Mouse (Mus musculus) heart, embryonic 13.5 days (tissue): Measurements from ENCODE around the gene Otulin. TPM values are rescaled to one million over a fixed set of nuclear protein-coding genes. Genes with fewer than 3 reads are reported as not detected.

Experiments used
- ATAC-seq: fragments of 200-750 bp; cut with Nextera tagmentation; 2 replicates; pipeline ENCODE4 v1.8.0; 2017; ENCODE audit warnings: moderate TSS enrichment; ENCODE audit not compliant: insufficient number of reproducible peaks, low FRiP score, low TSS enrichment; ENCODE audit errors: extremely low read depth
- H3K27ac ChIP-seq: fragments of 300-500 bp; sonication (generic); replicated peaks from 2 replicates; pipeline ENCODE4 v1.5.1; 2015; ENCODE audit warnings: moderate library complexity, mild to moderate bottlenecking, inconsistent platforms
- H3K27me3 ChIP-seq: fragments of 300-500 bp; sonication (generic); replicated peaks from 2 replicates; pipeline ENCODE4 v1.6.1; 2015; ENCODE audit warnings: mild to moderate bottlenecking, inconsistent platforms
- H3K36me3 ChIP-seq: fragments of 300-500 bp; sonication (generic); 2 replicates; pipeline ENCODE4 v1.6.1; 2015; ENCODE audit warnings: mild to moderate bottlenecking, inconsistent platforms
- H3K4me1 ChIP-seq: fragments of 300-500 bp; sonication (generic); 2 replicates; pipeline ENCODE4 v1.6.1; 2015; ENCODE audit warnings: inconsistent platforms
- H3K4me2 ChIP-seq: fragments of 300-500 bp; sonication (generic); 2 replicates; pipeline ENCODE4 v1.6.1; 2015; ENCODE audit warnings: inconsistent platforms, mild to moderate bottlenecking, moderate library complexity
- H3K4me3 ChIP-seq: fragments of 300-500 bp; sonication (generic); 2 replicates; pipeline ENCODE4 v1.5.1; 2015; ENCODE audit warnings: moderate library complexity, mild to moderate bottlenecking, inconsistent platforms
- H3K9ac ChIP-seq: fragments of 300-500 bp; sonication (generic); 2 replicates; pipeline ENCODE4 v1.6.1; 2015; ENCODE audit warnings: inconsistent platforms, mild to moderate bottlenecking, moderate library complexity
- H3K9me3 ChIP-seq: fragments of 300-500 bp; sonication (generic); 2 replicates; pipeline ENCODE4 v1.6.1; 2016; ENCODE audit warnings: inconsistent platforms
- WGBS: fragments of 180-500 bp; shearing (Covaris S2); methylation state at CpG from one replicate; pipeline ENCODE4 v1.1.7; 2015; ENCODE audit warnings: mixed read lengths; 5-methylcytosine and 5-hydroxymethylcytosine counted together
- polyA plus RNA-seq: library from polyadenylated mRNA; unstranded; fragments of >200 nt; fragmentation: Nextera tagmentation; extraction: Ambion mirVana; gene quantifications from 2 replicates; pipeline ENCODE4 v1.2.1, GENCODE M21; 2015

Gene Otulin
- polyA plus RNA-seq, 1 experiment from 2014 or later: 26.1 TPM

- Histone ChIP-seq H3K4me1 (peaks cover 71% of the 10 kb centered on the region), H3K4me2 (no peak overlapping the region), H3K36me3 (peaks cover 21% of the 10 kb centered on the region), H3K9ac (no peak overlapping the region), H3K4me3 (no peak overlapping the region), H3K27ac (no peak overlapping the region), H3K27me3 (no peaks in the 10 kb centered on the region), H3K9me3 (no peaks in the 10 kb centered on the region)
- 82% methylated on average over 9 of the region's 9 CpGs for WGBS
- ATAC-seq: no peak
Observed at GRCm38 (mm10) chr15:27627794-27628193, 2.7 kb downstream of the Otulin start.

GRCm38 (mm10) chr15:27626314-27626713 lies 4.2 kb downstream of the Otulin start:
- Histone ChIP-seq H3K27ac (peak overlapping the region; percentile 43; the same call in 1 of the 2 replicates), H3K4me3 (no peak overlapping the region), H3K9ac (no peak overlapping the region), H3K27me3 (no peaks in the 10 kb centered on the region), H3K4me1 (peaks cover 73% of the 10 kb centered on the region), H3K4me2 (peak overlapping the region; percentile 19; the same call in 1 of the 2 replicates), H3K36me3 (peaks cover 32% of the 10 kb centered on the region), H3K9me3 (no peaks in the 10 kb centered on the region)
- ATAC-seq: no peak
- 93% methylated on average over 1 of the region's 1 CpGs for WGBS

- Histone ChIP-seq H3K36me3 (peaks cover 36% of the 10 kb centered on the region), H3K9me3 (no peaks in the 10 kb centered on the region), H3K4me2 (peak overlapping the region; percentile 19; the same call in 1 of the 2 replicates), H3K9ac (no peak overlapping the region), H3K27ac (peak overlapping the region; percentile 43), H3K4me3 (no peak overlapping the region), H3K27me3 (no peaks in the 10 kb centered on the region), H3K4me1 (peaks cover 73% of the 10 kb centered on the region)
- no peak for ATAC-seq
- WGBS: 61% methylated on average over 10 of the region's 10 CpGs
Observed at GRCm38 (mm10) chr15:27625890-27626255, 4.6 kb downstream of the Otulin start.

- Histone ChIP-seq H3K9ac (no peak overlapping the region), H3K36me3 (peaks cover 36% of the 10 kb centered on the region), H3K9me3 (no peaks in the 10 kb centered on the region), H3K4me1 (peaks cover 73% of the 10 kb centered on the region), H3K4me3 (no peak overlapping the region), H3K4me2 (peak overlapping the region; percentile 19; the same call in 1 of the 2 replicates), H3K27me3 (no peaks in the 10 kb centered on the region), H3K27ac (peak overlapping the region; percentile 43)
- WGBS: 80% methylated on average over 13 of the region's 13 CpGs
- no peak for ATAC-seq
Observed at GRCm38 (mm10) chr15:27625014-27625889, 5.2 kb downstream of the Otulin start.

- 83% methylated on average over 6 of the region's 6 CpGs for WGBS
- H3K4me3 ChIP-seq: no peak overlapping the region
- no peak for ATAC-seq
- H3K4me1 ChIP-seq: peaks cover 74% of the 10 kb centered on the region
- H3K9me3 ChIP-seq: no peaks in the 10 kb centered on the region
- H3K4me2 ChIP-seq: no peak overlapping the region
- no peak overlapping the region for H3K27ac ChIP-seq
- no peak overlapping the region for H3K9ac ChIP-seq
- H3K36me3 ChIP-seq: peaks cover 47% of the 10 kb centered on the region
- no peaks in the 10 kb centered on the region for H3K27me3 ChIP-seq
Observed at GRCm38 (mm10) chr15:27623286-27623685, 7.2 kb downstream of the Otulin start.

GRCm38 (mm10) chr15:27620475-27621185 lies 9.9 kb downstream of the Otulin start:
- no peak overlapping the region for H3K27ac ChIP-seq
- no peak overlapping the region for H3K4me3 ChIP-seq
- H3K9me3 ChIP-seq: no peaks in the 10 kb centered on the region
- no peak for ATAC-seq
- WGBS: 84% methylated on average over 6 of the region's 6 CpGs
- H3K4me2 ChIP-seq: no peak overlapping the region
- no peaks in the 10 kb centered on the region for H3K27me3 ChIP-seq
- H3K9ac ChIP-seq: no peak overlapping the region
- peaks cover 59% of the 10 kb centered on the region for H3K36me3 ChIP-seq
- H3K4me1 ChIP-seq: peaks cover 65% of the 10 kb centered on the region

GRCm38 (mm10) chr15:27619683-27620082 lies 10.8 kb downstream of the Otulin start:
- H3K4me3 ChIP-seq: no peak overlapping the region
- peak overlapping the region; percentile 88 for H3K27ac ChIP-seq
- no peak for ATAC-seq
- peak overlapping the region; percentile 42 for H3K4me2 ChIP-seq
- 69% methylated on average over 3 of the region's 3 CpGs for WGBS
- no peaks in the 10 kb centered on the region for H3K27me3 ChIP-seq
- H3K9ac ChIP-seq: peak overlapping the region; percentile 67
- H3K9me3 ChIP-seq: no peaks in the 10 kb centered on the region
- peaks cover 56% of the 10 kb centered on the region for H3K4me1 ChIP-seq
- peaks cover 63% of the 10 kb centered on the region for H3K36me3 ChIP-seq

- peak overlapping the region; percentile 88 for H3K27ac ChIP-seq
- peaks cover 69% of the 10 kb centered on the region for H3K36me3 ChIP-seq
- peak overlapping the region; percentile 67 for H3K9ac ChIP-seq
- no peak for ATAC-seq
- no peak overlapping the region for H3K4me3 ChIP-seq
- peaks cover 48% of the 10 kb centered on the region for H3K4me1 ChIP-seq
- WGBS: 39% methylated on average over 6 of the region's 6 CpGs
- no peaks in the 10 kb centered on the region for H3K27me3 ChIP-seq
- H3K9me3 ChIP-seq: no peaks in the 10 kb centered on the region
- H3K4me2 ChIP-seq: peak overlapping the region; percentile 42
Observed at GRCm38 (mm10) chr15:27618778-27619533, 11.5 kb downstream of the Otulin start.

GRCm38 (mm10) chr15:27617227-27617626 lies 13.3 kb downstream of the Otulin start:
- no peak for ATAC-seq
- peaks cover 64% of the 10 kb centered on the region for H3K36me3 ChIP-seq

GRCm38 (mm10) chr15:27616159-27616558 lies 14.3 kb downstream of the Otulin start:
- Histone ChIP-seq H3K27ac (no peak overlapping the region), H3K4me1 (peaks cover 33% of the 10 kb centered on the region)
- ATAC-seq: no peak

More at GRCm38 (mm10) chr15:27617227-27617626, 13.3 kb downstream of the Otulin start:
- H3K27me3 ChIP-seq: no peaks in the 10 kb centered on the region
- no peak overlapping the region for H3K4me2 ChIP-seq
- 73% methylated on average over 3 of the region's 3 CpGs for WGBS
- no peaks in the 10 kb centered on the region for H3K9me3 ChIP-seq
- no peak overlapping the region for H3K4me3 ChIP-seq
- no peak overlapping the region for H3K9ac ChIP-seq
- H3K27ac ChIP-seq: no peak overlapping the region
- peaks cover 35% of the 10 kb centered on the region for H3K4me1 ChIP-seq

GRCm38 (mm10) chr15:27613255-27613654 lies 17.2 kb downstream of the Otulin start:
- Histone ChIP-seq H3K36me3 (peaks cover 77% of the 10 kb centered on the region), H3K27ac (no peak overlapping the region), H3K9ac (no peak overlapping the region), H3K4me2 (no peak overlapping the region), H3K27me3 (no peaks in the 10 kb centered on the region), H3K9me3 (no peaks in the 10 kb centered on the region), H3K4me3 (no peak overlapping the region), H3K4me1 (peaks cover 11% of the 10 kb centered on the region; the same call in 1 of the 2 replicates)
- 92% methylated on average over 4 of the region's 4 CpGs for WGBS
- no peak for ATAC-seq

More at GRCm38 (mm10) chr15:27616159-27616558, 14.3 kb downstream of the Otulin start:
- no peak overlapping the region for H3K9ac ChIP-seq
- peaks cover 68% of the 10 kb centered on the region for H3K36me3 ChIP-seq
- H3K4me3 ChIP-seq: no peak overlapping the region
- no peaks in the 10 kb centered on the region for H3K27me3 ChIP-seq
- H3K4me2 ChIP-seq: no peak overlapping the region
- H3K9me3 ChIP-seq: no peaks in the 10 kb centered on the region
- 72% methylated on average over 4 of the region's 4 CpGs for WGBS
